Mouse (Mus musculus) neural tube, embryonic 15.5 days (tissue): Measurements from ENCODE around the gene Dennd4a. TPM values are rescaled to one million over a fixed set of nuclear protein-coding genes. Genes with fewer than 3 reads are reported as not detected.

Experiments
- ATAC-seq: fragments of 200-750 bp; cut with Nextera tagmentation; 2 replicates; pipeline ENCODE4 v1.8.0; 2017; ENCODE audit warnings: mild to moderate bottlenecking, moderate TSS enrichment, moderate library complexity; ENCODE audit not compliant: low FRiP score
- H3K27ac ChIP-seq: fragments of 300-500 bp; sonication (generic); replicated peaks from 2 replicates; pipeline ENCODE4 v1.5.1; 2015; ENCODE audit warnings: mild to moderate bottlenecking, inconsistent platforms
- H3K27me3 ChIP-seq: fragments of 300-500 bp; sonication (generic); replicated peaks from 2 replicates; pipeline ENCODE4 v1.6.1; 2015; ENCODE audit warnings: inconsistent platforms
- H3K36me3 ChIP-seq: fragments of 300-500 bp; sonication (generic); 2 replicates; pipeline ENCODE4 v1.6.1; 2015; ENCODE audit warnings: inconsistent platforms
- H3K4me1 ChIP-seq: fragments of 300-500 bp; sonication (generic); 2 replicates; pipeline ENCODE4 v1.6.1; 2015; ENCODE audit warnings: inconsistent platforms
- H3K4me2 ChIP-seq: fragments of 300-500 bp; sonication (generic); 2 replicates; pipeline ENCODE4 v1.6.1; 2015; ENCODE audit warnings: inconsistent platforms, mild to moderate bottlenecking, moderate library complexity
- H3K4me3 ChIP-seq: fragments of 300-500 bp; sonication (generic); replicated peaks from 2 replicates; pipeline ENCODE4 v1.5.1; 2015; ENCODE audit warnings: mild to moderate bottlenecking, inconsistent platforms
- H3K9ac ChIP-seq: fragments of 300-500 bp; sonication (generic); replicated peaks from 2 replicates; pipeline ENCODE4 v1.6.1; 2015; ENCODE audit warnings: mild to moderate bottlenecking, inconsistent platforms
- H3K9me3 ChIP-seq: fragments of 300-500 bp; sonication (generic); replicated peaks from 2 replicates; pipeline ENCODE4 v1.6.1; 2016; ENCODE audit warnings: inconsistent platforms
- WGBS: fragments of 180-500 bp; shearing (Covaris S2); methylation state at CpG from one replicate; pipeline ENCODE4 v1.1.7; 2015; ENCODE audit warnings: mixed read lengths; 5-methylcytosine and 5-hydroxymethylcytosine counted together
- polyA plus RNA-seq: library from polyadenylated mRNA; unstranded; fragments of >200 nt; fragmentation: Nextera tagmentation; extraction: Ambion mirVana; gene quantifications from 2 replicates; pipeline ENCODE4 v1.2.1, GENCODE M21; 2015

Gene Dennd4a
- polyA plus RNA-seq, 1 experiment from 2014 or later: 9.0 TPM

DNA sequence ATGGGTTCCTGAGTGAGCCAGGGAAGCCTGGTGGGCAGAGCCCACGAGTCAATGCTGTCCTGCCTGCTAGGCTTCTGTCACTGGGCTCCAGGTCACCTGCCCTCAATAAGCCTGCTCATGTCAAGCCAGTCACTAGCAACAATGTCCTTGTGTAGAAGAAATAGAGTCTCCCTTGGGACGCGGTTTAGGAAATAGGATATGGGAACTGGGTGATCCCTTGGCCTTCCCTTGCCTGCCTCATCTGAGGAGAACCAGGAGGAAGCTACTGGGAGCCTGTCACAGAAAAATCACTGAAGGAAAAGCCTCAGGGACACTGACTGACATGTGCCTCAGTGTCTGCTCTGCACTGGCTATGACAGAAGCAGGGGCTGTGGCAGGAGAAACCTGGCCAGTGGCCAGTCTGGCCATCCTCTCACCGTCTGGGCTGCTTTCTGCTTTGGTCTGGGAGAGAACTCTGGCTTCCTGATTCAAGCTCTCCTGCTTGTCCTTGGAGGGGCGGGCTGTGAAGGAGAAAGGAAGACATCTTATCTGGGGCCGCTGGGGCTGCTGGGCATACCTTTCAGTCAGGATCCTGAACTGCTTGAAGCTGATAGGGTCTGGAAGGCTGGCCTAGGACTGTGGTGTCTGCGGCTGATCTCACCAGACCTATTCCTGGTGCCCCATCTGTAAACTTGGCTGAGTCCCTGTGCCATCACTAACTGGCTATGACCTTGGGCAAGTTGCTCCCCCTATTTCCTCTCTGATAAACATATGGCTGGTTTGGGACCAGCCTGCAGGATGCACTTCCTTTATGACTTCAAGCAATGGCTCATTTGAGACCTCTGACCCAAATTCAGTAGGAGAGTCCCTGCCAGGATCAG, 120.8 kb downstream of the Dennd4a start:
- Histone ChIP-seq H3K36me3 (no peaks in the 10 kb centered on the region), H3K4me3 (no peak overlapping the region), H3K9ac (no peak overlapping the region), H3K27ac (0 out of 2 replicates have a peak overlapping the region, but pooled peaks have one; percentile 15), H3K27me3 (no peaks in the 10 kb centered on the region), H3K9me3 (no peaks in the 10 kb centered on the region), H3K4me2 (no peak overlapping the region), H3K4me1 (0 out of 2 replicates have a peak, but pooled peaks cover 6% of the 10 kb centered on the region)
- ATAC-seq: no peak
- WGBS: 69% methylated on average over 7 of the region's 7 CpGs

- Histone ChIP-seq H3K4me1 (0 out of 2 replicates have a peak, but pooled peaks cover 6% of the 10 kb centered on the region), H3K9ac (no peak overlapping the region), H3K4me2 (no peak overlapping the region), H3K27me3 (no peaks in the 10 kb centered on the region), H3K9me3 (no peaks in the 10 kb centered on the region), H3K36me3 (no peaks in the 10 kb centered on the region), H3K27ac (no peak overlapping the region), H3K4me3 (no peak overlapping the region)
- 63% methylated on average over 15 of the region's 15 CpGs for WGBS
- ATAC-seq: no peak
These were observed 123.0 kb downstream of the Dennd4a start for GRCm38 (mm10) chr9:64934015-64934754.

- H3K4me3 ChIP-seq: no peak overlapping the region
- no peak overlapping the region for H3K9ac ChIP-seq
- no peaks in the 10 kb centered on the region for H3K36me3 ChIP-seq
- H3K4me2 ChIP-seq: no peak overlapping the region
- H3K27ac ChIP-seq: no peak overlapping the region
- H3K4me1 ChIP-seq: 0 out of 2 replicates have a peak, but pooled peaks cover 6% of the 10 kb centered on the region
- H3K27me3 ChIP-seq: no peaks in the 10 kb centered on the region
- no peaks in the 10 kb centered on the region for H3K9me3 ChIP-seq
- 8% methylated on average over 6 of the region's 6 CpGs for WGBS
- no peak for ATAC-seq
These were observed 125.4 kb downstream of the Dennd4a start for GRCm38 (mm10) chr9:64936508-64936907.

GRCm38 (mm10) chr9:64937491-64937890, 126.4 kb downstream of the Dennd4a start:
- ATAC-seq: no peak
- H3K9ac ChIP-seq: no peak overlapping the region
- no peaks in the 10 kb centered on the region for H3K27me3 ChIP-seq
- 62% methylated on average over 5 of the region's 5 CpGs for WGBS
- H3K27ac ChIP-seq: no peak overlapping the region
- no peaks in the 10 kb centered on the region for H3K9me3 ChIP-seq
- H3K4me2 ChIP-seq: no peak overlapping the region
- no peak overlapping the region for H3K4me3 ChIP-seq
- H3K36me3 ChIP-seq: no peaks in the 10 kb centered on the region
- H3K4me1 ChIP-seq: no peaks in the 10 kb centered on the region

DNA sequence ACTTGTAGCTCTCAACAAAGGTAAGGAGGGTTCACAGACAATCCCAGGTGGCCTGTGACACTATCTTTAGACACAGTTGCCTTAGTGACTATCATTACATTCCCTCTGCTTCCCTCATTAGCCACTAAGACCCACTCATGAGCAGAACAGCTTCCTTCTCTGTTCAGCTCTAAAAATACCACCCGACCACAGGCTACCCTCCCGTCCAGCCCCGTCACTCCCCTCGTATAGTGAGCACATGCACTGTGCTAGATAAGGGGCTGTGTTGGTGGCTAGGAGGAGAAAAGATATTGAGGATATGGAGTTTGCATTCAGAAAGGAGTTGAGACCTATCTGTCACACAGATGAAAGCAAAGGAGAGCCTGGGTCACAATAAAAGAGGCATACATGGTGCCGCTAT, 127.4 kb downstream of the Dennd4a start:
- Histone ChIP-seq H3K4me1 (no peaks in the 10 kb centered on the region), H3K9ac (no peak overlapping the region), H3K36me3 (no peaks in the 10 kb centered on the region), H3K27me3 (no peaks in the 10 kb centered on the region), H3K9me3 (no peaks in the 10 kb centered on the region), H3K4me3 (no peak overlapping the region), H3K27ac (no peak overlapping the region), H3K4me2 (no peak overlapping the region)
- no peak for ATAC-seq
- WGBS: 77% methylated on average over 5 of the region's 5 CpGs

GRCm38 (mm10) chr9:64939281-64939680, 128.1 kb downstream of the Dennd4a start:
- Histone ChIP-seq H3K9me3 (no peaks in the 10 kb centered on the region), H3K4me3 (no peak overlapping the region), H3K4me1 (peaks cover 4% of the 10 kb centered on the region), H3K27ac (no peak overlapping the region), H3K36me3 (no peaks in the 10 kb centered on the region), H3K9ac (no peak overlapping the region), H3K4me2 (no peak overlapping the region), H3K27me3 (no peaks in the 10 kb centered on the region)
- no peak for ATAC-seq
- WGBS: 65% methylated on average over 4 of the region's 4 CpGs

DNA sequence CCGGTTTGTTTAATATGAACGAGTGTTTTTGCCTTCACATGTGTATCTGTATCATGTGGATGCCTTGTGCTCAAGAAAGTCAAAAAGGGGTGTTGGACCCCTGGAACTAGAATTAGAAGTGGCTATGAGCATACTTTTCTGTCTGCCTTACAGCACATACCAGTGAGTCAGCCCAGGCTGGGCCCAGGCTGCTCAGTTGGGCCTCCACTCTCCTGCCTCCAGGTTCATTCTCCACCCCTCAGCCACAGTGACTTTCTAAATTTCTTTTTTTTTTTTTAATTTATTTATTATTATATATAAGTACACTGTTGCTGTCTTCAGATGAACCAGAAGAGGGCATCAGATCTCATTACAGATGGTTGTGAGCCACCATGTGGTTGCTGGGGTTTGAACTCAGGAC, 128.7 kb downstream of the Dennd4a start:
- Histone ChIP-seq H3K9ac (no peak overlapping the region), H3K27me3 (no peaks in the 10 kb centered on the region), H3K4me3 (no peak overlapping the region), H3K4me2 (no peak overlapping the region), H3K9me3 (no peaks in the 10 kb centered on the region), H3K27ac (no peak overlapping the region), H3K4me1 (peaks cover 7% of the 10 kb centered on the region), H3K36me3 (no peaks in the 10 kb centered on the region)
- no peak for ATAC-seq
- WGBS: 84% methylated on average over 2 of the region's 2 CpGs

DNA sequence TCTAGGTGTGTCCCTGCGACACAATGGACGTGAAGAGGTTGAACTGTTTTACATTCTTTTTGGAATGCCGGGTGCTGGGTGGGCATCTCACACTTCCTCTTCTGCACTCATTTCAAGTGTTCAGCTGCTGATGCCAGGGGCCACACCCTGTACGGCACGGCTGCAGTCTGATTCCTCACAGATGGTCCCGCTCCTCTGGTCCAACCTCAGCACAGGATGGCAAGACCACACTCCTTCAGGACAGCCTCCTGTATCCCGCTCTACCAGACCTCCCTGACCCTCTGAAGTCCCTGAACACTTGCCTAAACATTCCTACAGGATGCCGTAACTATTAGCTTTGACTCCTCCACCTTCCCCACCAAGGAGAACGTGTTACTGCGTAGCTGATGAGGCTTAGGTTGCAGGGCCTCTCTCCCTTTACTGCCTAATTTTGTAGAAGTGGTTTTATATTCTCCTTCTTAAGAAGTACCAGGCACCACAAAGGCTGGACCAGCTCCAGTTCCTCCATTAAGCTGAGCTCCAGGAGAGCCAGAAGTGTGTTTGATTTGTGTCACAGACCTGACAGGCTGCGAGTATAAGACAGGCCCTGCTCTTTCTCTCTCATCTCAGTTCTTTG, 129.7 kb downstream of the Dennd4a start:
- Histone ChIP-seq H3K4me1 (peaks cover 7% of the 10 kb centered on the region), H3K4me3 (no peak overlapping the region), H3K36me3 (no peaks in the 10 kb centered on the region), H3K9ac (no peak overlapping the region), H3K9me3 (no peaks in the 10 kb centered on the region), H3K27ac (no peak overlapping the region), H3K4me2 (no peak overlapping the region), H3K27me3 (no peaks in the 10 kb centered on the region)
- WGBS: 84% methylated on average over 11 of the region's 11 CpGs
- no peak for ATAC-seq

GRCm38 (mm10) chr9:64941650-64942049, 130.5 kb downstream of the Dennd4a start:
- WGBS: 94% methylated on average over 4 of the region's 4 CpGs
- no peak overlapping the region for H3K9ac ChIP-seq
- ATAC-seq: no peak

GRCm38 (mm10) chr9:64943997-64944396, 132.9 kb downstream of the Dennd4a start:
- WGBS: 9% methylated on average over 11 of the region's 11 CpGs
- ATAC-seq: no peak
- no peak overlapping the region; the same call in 1 of the 2 replicates for H3K4me3 ChIP-seq
- no peaks in the 10 kb centered on the region for H3K27me3 ChIP-seq
- H3K4me1 ChIP-seq: peaks cover 7% of the 10 kb centered on the region
- peak overlapping the region; percentile 45 for H3K4me2 ChIP-seq
- no peak overlapping the region for H3K27ac ChIP-seq
- no peaks in the 10 kb centered on the region for H3K9me3 ChIP-seq
- H3K36me3 ChIP-seq: no peaks in the 10 kb centered on the region
- no peak overlapping the region for H3K9ac ChIP-seq

More at GRCm38 (mm10) chr9:64941650-64942049, 130.5 kb downstream of the Dennd4a start:
- Histone ChIP-seq H3K4me3 (no peak overlapping the region), H3K9me3 (no peaks in the 10 kb centered on the region), H3K36me3 (no peaks in the 10 kb centered on the region), H3K4me2 (no peak overlapping the region), H3K4me1 (peaks cover 7% of the 10 kb centered on the region), H3K27ac (no peak overlapping the region), H3K27me3 (no peaks in the 10 kb centered on the region)

DNA sequence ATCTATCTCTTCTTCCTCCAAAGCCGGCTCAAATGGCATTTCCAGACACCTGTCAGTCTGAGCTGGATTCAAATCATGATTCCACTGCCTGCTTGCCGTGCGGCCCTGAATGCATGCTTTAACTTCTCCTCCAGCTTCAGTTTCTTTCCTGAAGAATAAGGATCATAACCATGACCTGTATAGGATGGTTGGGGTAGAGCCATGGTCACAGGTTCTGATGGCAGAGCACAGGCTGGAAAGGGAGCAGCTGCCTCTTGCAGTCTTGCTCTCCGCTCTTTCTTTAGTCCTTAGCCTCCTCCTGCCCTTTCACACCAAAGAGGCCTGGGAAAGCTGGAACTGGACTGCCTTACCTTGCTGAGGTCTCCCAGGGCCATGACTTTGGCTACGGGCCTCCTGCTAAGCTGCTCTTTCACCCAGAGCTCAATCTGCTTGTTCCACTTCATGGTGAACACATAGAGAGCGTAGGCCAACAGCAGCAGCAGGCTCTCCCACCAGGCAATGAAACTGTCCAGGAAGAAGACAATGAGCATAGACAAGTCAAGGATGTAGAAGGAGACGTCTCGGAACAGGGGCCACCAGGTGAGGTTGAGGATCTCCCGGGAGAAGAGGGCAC, 136.4 kb downstream of the Dennd4a start:
- no peak for ATAC-seq
- Histone ChIP-seq H3K4me1 (peaks cover 7% of the 10 kb centered on the region), H3K9me3 (no peaks in the 10 kb centered on the region), H3K9ac (no peak overlapping the region), H3K36me3 (no peaks in the 10 kb centered on the region), H3K4me2 (no peak overlapping the region), H3K4me3 (no peak overlapping the region), H3K27ac (no peak overlapping the region), H3K27me3 (peaks cover 2% of the 10 kb centered on the region; the same call in 1 of the 2 replicates)
- 91% methylated on average over 9 of the region's 9 CpGs for WGBS
